Mouse (Mus musculus) regulatory T cell (primary cell): ENCODE measurements at regions not wholly inside any gene's neighbourhood (a gene's known extent, or its start where the extent isn't known, plus 50 kb on each side); places are given as distances from the start of the nearest gene placed in this dataset.

Experiments used
- in situ Hi-C: fragments of 300-600 bp; cut with MboI, MseI; formaldehyde crosslinking; loops from one replicate; pipeline ENCODE4 v1.15.1; 2025; ENCODE audit warnings: high pct_unique_total_duplicates

DNA sequence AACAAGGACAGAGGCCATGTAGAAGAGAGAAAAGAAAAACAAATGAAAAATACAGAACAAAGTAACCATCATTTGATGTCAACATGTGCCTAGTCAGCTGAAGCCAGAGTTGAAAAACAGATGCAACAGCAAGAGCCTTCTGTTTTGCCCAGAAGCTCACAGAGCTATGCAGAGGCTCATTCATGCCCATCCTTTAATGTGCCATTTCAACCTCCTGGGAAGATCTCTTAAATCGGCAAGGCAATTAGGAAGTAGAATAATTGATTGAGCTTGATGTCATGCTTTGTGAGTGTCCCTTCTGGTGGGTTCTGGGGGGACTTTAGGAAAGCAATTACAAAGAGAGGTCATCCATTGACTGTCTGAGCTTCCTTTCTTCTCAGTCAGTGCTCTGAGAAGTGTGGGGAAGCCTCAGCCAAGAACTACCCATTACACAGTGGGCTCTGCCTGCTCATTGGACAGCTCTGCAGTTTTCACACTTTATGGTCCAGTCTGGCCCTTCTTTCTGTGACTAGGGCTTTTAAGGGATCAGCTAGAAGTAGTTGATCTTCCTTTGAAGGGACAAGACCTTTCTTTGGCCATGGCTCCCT is 240.2 kb downstream of the Kcne4 start:
- in situ Hi-C loops: no loop called here

DNA sequence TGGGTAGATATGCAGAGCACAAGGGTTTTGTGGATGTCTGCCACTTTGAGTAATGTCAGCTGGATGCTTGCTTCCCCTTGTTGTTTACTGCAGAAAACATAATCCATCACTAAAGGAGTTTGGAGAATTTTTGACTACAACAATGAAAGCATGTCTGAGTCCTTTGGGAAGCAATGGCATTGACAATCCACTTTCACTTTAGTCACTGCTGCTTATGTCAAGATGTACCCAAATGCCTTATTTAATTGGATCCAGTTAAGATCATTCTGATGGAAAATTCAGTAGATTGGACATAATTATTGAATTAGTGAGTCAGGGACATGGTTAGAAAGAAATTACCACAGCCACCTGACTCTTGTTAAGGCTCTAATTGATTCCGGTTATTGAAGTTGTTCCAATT is 263.7 kb downstream of the Kcne4 start:
- in situ Hi-C loops: loop anchor here (10.0 kb wide), 1 partner anchor 675 kb away; no protein-coding TSS in a partner anchor
